Mouse (Mus musculus) layer of hippocampus, postnatal 36 days (tissue): ENCODE data around the gene Gm8439. TPM values are rescaled to one million over a fixed set of nuclear protein-coding genes. Genes with fewer than 3 reads are reported as not detected.

Source experiments
- DNase-seq, 2 experiments: peaks; one replicate each; pipeline ENCODE4 v3.0.0; 2022
- total RNA-seq, 2 experiments: library from RNA; stranded (reverse); gene quantifications; 2 replicates each; pipeline ENCODE4 v1.2.3; 2021

Gene Gm8439
- total RNA-seq, 2 experiments from 2014 or later, result not detected

- DNase-seq, result peak in 1 of 2 experiments; percentile 25
Measured at GRCm38 (mm10) chr4:120613691-120614329, 25.3 kb downstream of the Gm8439 start.

- no peak for DNase-seq
Measured at GRCm38 (mm10) chr4:120614644-120615043, 26.1 kb downstream of the Gm8439 start.

- DNase-seq, result no peak
Measured at GRCm38 (mm10) chr4:120615528-120616081, 27.1 kb downstream of the Gm8439 start.

- DNase-seq, result no peak
Measured at GRCm38 (mm10) chr4:120616199-120617025, 27.9 kb downstream of the Gm8439 start.

GRCm38 (mm10) chr4:120627728-120628127 lies 39.2 kb downstream of the Gm8439 start:
- no peak for DNase-seq

GRCm38 (mm10) chr4:120630218-120630931 lies 41.8 kb downstream of the Gm8439 start:
- no peak for DNase-seq

GRCm38 (mm10) chr4:120631828-120632227 lies 43.3 kb downstream of the Gm8439 start:
- no peak for DNase-seq

GRCm38 (mm10) chr4:120635351-120635750 lies 46.8 kb downstream of the Gm8439 start:
- no peak for DNase-seq

GRCm38 (mm10) chr4:120641946-120642345 lies 53.4 kb downstream of the Gm8439 start:
- DNase-seq, result no peak

- DNase-seq, result no peak
Measured at GRCm38 (mm10) chr4:120643899-120644298, 55.4 kb downstream of the Gm8439 start.

GRCm38 (mm10) chr4:120649369-120650207 lies 61.0 kb downstream of the Gm8439 start:
- DNase-seq, result peak; percentile 41 to 49

- peak in 1 of 2 experiments; percentile 7 for DNase-seq
Measured at GRCm38 (mm10) chr4:120650208-120650592, 61.7 kb downstream of the Gm8439 start.

GRCm38 (mm10) chr4:120655898-120656297 lies 67.4 kb downstream of the Gm8439 start:
- no peak for DNase-seq

Other genes with a start within 250 kb of the Gm8439 start
- gene Scmh1, start 183.5 kb upstream of the Gm8439 start, total RNA-seq, result 10 to 100 TPM; 86.8 to 97.9 TPM
- gene Slfnl1, start 56.5 kb upstream of the Gm8439 start, total RNA-seq, result under 1 TPM; 0.20 to 0.37 TPM
- gene Ctps, start 18.5 kb upstream of the Gm8439 start, total RNA-seq, result 10 to 100 TPM; 35.9 to 37.3 TPM
- gene Cited4, start 77.8 kb downstream of the Gm8439 start, total RNA-seq, result 1 to 10 TPM; 1.6 to 1.8 TPM
- gene Kcnq4, start 159.9 kb downstream of the Gm8439 start, total RNA-seq, result 1 to 10 TPM; 4.7 to 4.8 TPM
- 10 to 100 TPM; 49.0 to 52.9 TPM for gene Nfyc, start 242.8 kb downstream of the Gm8439 start, total RNA-seq